Mouse (Mus musculus) stomach, embryonic 16.5 days (tissue): ENCODE measurements around the gene Polr2b. TPM values are rescaled to one million over a fixed set of nuclear protein-coding genes. Genes with fewer than 3 reads are reported as not detected.

Experiments
- microRNA-seq: library from miRNA; unstranded; fragments of <30 nt; microRNA quantifications from one replicate; pipeline ENCODE4, GENCODE M21; 2016
- polyA plus RNA-seq: library from polyadenylated mRNA; unstranded; fragments of >200 nt; fragmentation: Nextera tagmentation; extraction: Ambion mirVana; gene quantifications from 2 replicates; pipeline ENCODE4 v1.2.1, GENCODE M21; 2015

Gene Polr2b
- polyA plus RNA-seq, 1 experiment from 2014 or later: 51.1 TPM

Small RNA genes within 50 kb of the gene (microRNA-seq; reads per million reads assigned to microRNA genes)
- not detected for gene Mir5098

Other genes starting within 250 kb of the Polr2b start
- gene Hopx, start 195.0 kb upstream of the Polr2b start, polyA plus RNA-seq: 6.9 and 11.2 TPM in 2 replicates
- gene Spink2, start 98.7 kb upstream of the Polr2b start, polyA plus RNA-seq: 1.3 and 3.2 TPM in 2 replicates
- 21.3 and 22.5 TPM in 2 replicates for gene Rest, start 44.7 kb upstream of the Polr2b start, polyA plus RNA-seq
- 23.2 TPM in 2 replicates for gene Noa1, start 63 bp upstream of the Polr2b start, polyA plus RNA-seq
- 178 and 180 TPM in 2 replicates for gene Igfbp7, start 97.9 kb downstream of the Polr2b start, polyA plus RNA-seq